Mouse (Mus musculus): ENCODE results near the gene Calr. TPM values are rescaled to one million over a fixed set of nuclear protein-coding genes. Genes with fewer than 3 reads are reported as not detected.

Gene Calr
- polyA plus RNA-seq, 1 experiment from 2014 or later = 747 TPM

- no peak for ATAC-seq (ENCODE audit: insufficient number of reproducible peaks, low FRiP score)
- H3K9ac ChIP-seq = no peak overlapping the region
- no peaks in the 10 kb centered on the region for H3K9me3 ChIP-seq (replicated peaks)
- H3K36me3 ChIP-seq = no peaks in the 10 kb centered on the region
- no peak overlapping the region for H3K4me2 ChIP-seq
- peaks cover 33% of the 10 kb centered on the region for H3K27me3 ChIP-seq (replicated peaks)
- 87% methylated on average over 11 of the region's 11 CpGs for WGBS
- no peak overlapping the region for H3K4me3 ChIP-seq
- no peak overlapping the region for H3K27ac ChIP-seq (ENCODE audit: poor library complexity, severe bottlenecking)
- peaks cover 29% of the 10 kb centered on the region for H3K4me1 ChIP-seq (replicated peaks)
Observed at GRCm38 (mm10) chr8:84814240-84814554, 32.5 kb downstream of the Calr start.

GRCm38 (mm10) chr8:84813830-84814229, 32.9 kb downstream of the Calr start:
- Histone ChIP-seq H3K4me1 (replicated peaks) (peaks cover 33% of the 10 kb centered on the region), H3K9ac (no peak overlapping the region), H3K9me3 (replicated peaks) (no peaks in the 10 kb centered on the region), H3K36me3 (no peaks in the 10 kb centered on the region), H3K4me2 (no peak overlapping the region), H3K27ac (ENCODE audit: poor library complexity, severe bottlenecking) (no peak overlapping the region), H3K27me3 (replicated peaks) (peaks cover 37% of the 10 kb centered on the region), H3K4me3 (no peak overlapping the region)
- ATAC-seq (ENCODE audit: insufficient number of reproducible peaks, low FRiP score) = no peak
- 65% methylated on average over 3 of the region's 3 CpGs for WGBS

DNA sequence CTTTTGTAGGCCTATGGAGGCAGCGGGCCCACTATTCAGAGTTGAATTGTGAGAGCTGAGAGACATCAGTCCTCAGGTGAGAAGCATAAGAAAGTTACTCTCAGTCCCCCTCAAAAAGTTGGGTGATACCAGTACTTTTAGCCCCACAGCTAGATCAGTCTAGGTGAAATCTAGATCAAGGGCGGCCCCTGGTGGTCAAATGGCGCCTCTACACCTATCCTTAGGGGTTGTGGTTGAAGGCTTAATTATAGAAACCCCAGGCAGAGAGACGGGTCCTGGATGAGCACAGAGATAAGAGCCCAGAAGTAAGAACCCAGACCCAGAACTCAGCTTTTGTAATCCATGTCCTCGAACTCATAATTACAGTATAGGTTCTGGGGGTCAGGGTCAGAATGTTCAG, 33.7 kb downstream of the Calr start:
- no peak overlapping the region for H3K4me3 ChIP-seq
- peaks cover 41% of the 10 kb centered on the region for H3K27me3 ChIP-seq (replicated peaks)
- H3K36me3 ChIP-seq = no peaks in the 10 kb centered on the region
- no peak overlapping the region for H3K9ac ChIP-seq
- H3K4me1 ChIP-seq (replicated peaks) = peaks cover 35% of the 10 kb centered on the region
- no peak overlapping the region for H3K27ac ChIP-seq (ENCODE audit: poor library complexity, severe bottlenecking)
- no peaks in the 10 kb centered on the region for H3K9me3 ChIP-seq (replicated peaks)
- no peak overlapping the region for H3K4me2 ChIP-seq
- no peak for ATAC-seq (ENCODE audit: insufficient number of reproducible peaks, low FRiP score)
- 2% methylated on average over 5 of the region's 5 CpGs for WGBS

- ATAC-seq (ENCODE audit: insufficient number of reproducible peaks, low FRiP score) = no peak
- 0 out of 2 replicates have a peak, but pooled peaks cover under 1% of the 10 kb centered on the region for H3K9me3 ChIP-seq (replicated peaks)
- H3K4me1 ChIP-seq (replicated peaks) = peaks cover 35% of the 10 kb centered on the region
- H3K4me2 ChIP-seq = peak overlapping the region; percentile 65
- peaks cover 45% of the 10 kb centered on the region for H3K27me3 ChIP-seq (replicated peaks)
- H3K4me3 ChIP-seq = peak overlapping the region; percentile 37
- no peak overlapping the region for H3K9ac ChIP-seq
- no peak overlapping the region; the same call in 1 of the 2 replicates for H3K27ac ChIP-seq (ENCODE audit: poor library complexity, severe bottlenecking)
- no peaks in the 10 kb centered on the region for H3K36me3 ChIP-seq
- 26% methylated on average over 10 of the region's 10 CpGs for WGBS
Observed at GRCm38 (mm10) chr8:84811303-84811702, 35.4 kb downstream of the Calr start.

GRCm38 (mm10) chr8:84810896-84811295, 35.8 kb downstream of the Calr start:
- Histone ChIP-seq H3K36me3 (0 out of 2 replicates have a peak, but pooled peaks cover 4% of the 10 kb centered on the region), H3K27ac (ENCODE audit: poor library complexity, severe bottlenecking) (no peak overlapping the region), H3K27me3 (replicated peaks) (peaks cover 49% of the 10 kb centered on the region), H3K4me1 (replicated peaks) (peaks cover 35% of the 10 kb centered on the region), H3K4me3 (peak overlapping the region; percentile 37), H3K4me2 (peak overlapping the region; percentile 65), H3K9ac (no peak overlapping the region), H3K9me3 (replicated peaks) (0 out of 2 replicates have a peak, but pooled peaks cover 4% of the 10 kb centered on the region)
- peak; percentile 85 for ATAC-seq (ENCODE audit: insufficient number of reproducible peaks, low FRiP score)
- WGBS = 1% methylated on average over 32 of the region's 32 CpGs

DNA sequence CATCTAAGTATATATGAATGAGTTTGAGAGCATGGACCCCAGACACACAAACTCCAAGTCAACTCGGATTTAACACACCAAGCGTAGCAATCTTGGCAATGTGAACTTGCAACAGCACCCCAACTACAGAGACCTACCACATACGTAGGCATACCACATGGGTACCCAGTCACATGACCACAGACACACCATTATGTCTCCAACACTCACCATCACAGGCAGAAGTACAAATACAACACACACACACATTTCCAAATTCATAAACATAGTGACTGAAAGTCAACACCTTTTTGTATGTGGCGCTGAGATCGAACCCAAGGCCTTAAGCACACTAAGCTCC, 36.8 kb downstream of the Calr start:
- Histone ChIP-seq H3K4me1 (replicated peaks) (peaks cover 29% of the 10 kb centered on the region), H3K27ac (ENCODE audit: poor library complexity, severe bottlenecking) (no peak overlapping the region), H3K4me3 (no peak overlapping the region), H3K4me2 (no peak overlapping the region), H3K27me3 (replicated peaks) (peaks cover 57% of the 10 kb centered on the region), H3K36me3 (0 out of 2 replicates have a peak, but pooled peaks cover 4% of the 10 kb centered on the region), H3K9ac (no peak overlapping the region), H3K9me3 (replicated peaks) (0 out of 2 replicates have a peak, but pooled peaks cover 6% of the 10 kb centered on the region)
- 72% methylated on average over 5 of the region's 5 CpGs for WGBS
- no peak for ATAC-seq (ENCODE audit: insufficient number of reproducible peaks, low FRiP score)

DNA sequence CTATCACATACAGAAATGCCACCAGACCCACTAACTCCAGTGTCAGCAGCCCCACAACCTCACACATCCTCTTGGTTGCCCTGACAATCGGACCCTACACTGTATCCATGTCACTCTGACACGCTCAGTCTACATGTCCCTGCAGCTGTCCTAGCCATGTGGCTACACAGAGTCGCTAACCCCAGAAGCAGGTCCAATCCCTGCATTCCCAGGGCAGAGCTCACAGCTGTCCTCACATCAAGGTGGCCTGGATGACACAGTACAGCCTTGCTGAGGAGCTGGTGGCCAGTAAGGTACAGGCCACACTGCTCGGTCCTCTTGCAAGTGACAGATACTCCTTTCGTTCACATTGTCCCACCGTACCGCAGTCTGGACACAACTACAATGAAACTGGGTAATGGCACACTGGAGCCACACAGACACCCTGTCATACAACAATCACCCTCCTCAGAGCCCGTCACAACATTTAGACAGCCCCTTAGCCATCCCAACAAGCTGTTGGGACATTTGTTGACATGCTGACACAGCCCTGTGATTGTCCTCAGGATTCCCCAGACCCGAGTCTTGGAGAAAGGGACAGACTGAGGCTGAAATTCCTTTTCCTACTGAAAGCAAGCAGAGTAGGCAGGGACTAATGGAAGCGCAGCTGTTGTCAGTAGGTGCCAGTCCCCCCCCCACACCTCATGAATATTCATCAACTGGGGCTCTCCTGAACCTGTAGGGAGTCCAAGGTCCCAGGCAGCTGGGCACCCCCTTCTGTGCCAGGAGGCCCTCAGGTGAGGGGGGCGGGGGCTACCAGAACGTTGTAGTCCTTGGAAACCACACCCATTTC, 37.4 kb downstream of the Calr start:
- Histone ChIP-seq H3K27ac (ENCODE audit: poor library complexity, severe bottlenecking) (no peak overlapping the region), H3K27me3 (replicated peaks) (peaks cover 58% of the 10 kb centered on the region), H3K36me3 (0 out of 2 replicates have a peak, but pooled peaks cover 4% of the 10 kb centered on the region), H3K9ac (peak overlapping the region; percentile 3; the same call in 1 of the 2 replicates), H3K4me1 (replicated peaks) (peaks cover 23% of the 10 kb centered on the region), H3K4me2 (no peak overlapping the region), H3K9me3 (replicated peaks) (0 out of 2 replicates have a peak, but pooled peaks cover 6% of the 10 kb centered on the region), H3K4me3 (no peak overlapping the region)
- WGBS = 53% methylated on average over 12 of the region's 12 CpGs
- ATAC-seq (ENCODE audit: insufficient number of reproducible peaks, low FRiP score) = no peak

GRCm38 (mm10) chr8:84806031-84806430, 40.7 kb downstream of the Calr start:
- ATAC-seq (ENCODE audit: insufficient number of reproducible peaks, low FRiP score) = no peak
- peaks cover 17% of the 10 kb centered on the region for H3K4me1 ChIP-seq (replicated peaks)
- H3K27me3 ChIP-seq (replicated peaks) = peaks cover 66% of the 10 kb centered on the region
- H3K9ac ChIP-seq = no peak overlapping the region
- H3K27ac ChIP-seq (ENCODE audit: poor library complexity, severe bottlenecking) = no peak overlapping the region
- H3K4me3 ChIP-seq = no peak overlapping the region
- 94% methylated on average over 5 of the region's 5 CpGs for WGBS
- H3K36me3 ChIP-seq = 0 out of 2 replicates have a peak, but pooled peaks cover 4% of the 10 kb centered on the region
- no peak overlapping the region for H3K4me2 ChIP-seq
- H3K9me3 ChIP-seq (replicated peaks) = 0 out of 2 replicates have a peak, but pooled peaks cover 6% of the 10 kb centered on the region

DNA sequence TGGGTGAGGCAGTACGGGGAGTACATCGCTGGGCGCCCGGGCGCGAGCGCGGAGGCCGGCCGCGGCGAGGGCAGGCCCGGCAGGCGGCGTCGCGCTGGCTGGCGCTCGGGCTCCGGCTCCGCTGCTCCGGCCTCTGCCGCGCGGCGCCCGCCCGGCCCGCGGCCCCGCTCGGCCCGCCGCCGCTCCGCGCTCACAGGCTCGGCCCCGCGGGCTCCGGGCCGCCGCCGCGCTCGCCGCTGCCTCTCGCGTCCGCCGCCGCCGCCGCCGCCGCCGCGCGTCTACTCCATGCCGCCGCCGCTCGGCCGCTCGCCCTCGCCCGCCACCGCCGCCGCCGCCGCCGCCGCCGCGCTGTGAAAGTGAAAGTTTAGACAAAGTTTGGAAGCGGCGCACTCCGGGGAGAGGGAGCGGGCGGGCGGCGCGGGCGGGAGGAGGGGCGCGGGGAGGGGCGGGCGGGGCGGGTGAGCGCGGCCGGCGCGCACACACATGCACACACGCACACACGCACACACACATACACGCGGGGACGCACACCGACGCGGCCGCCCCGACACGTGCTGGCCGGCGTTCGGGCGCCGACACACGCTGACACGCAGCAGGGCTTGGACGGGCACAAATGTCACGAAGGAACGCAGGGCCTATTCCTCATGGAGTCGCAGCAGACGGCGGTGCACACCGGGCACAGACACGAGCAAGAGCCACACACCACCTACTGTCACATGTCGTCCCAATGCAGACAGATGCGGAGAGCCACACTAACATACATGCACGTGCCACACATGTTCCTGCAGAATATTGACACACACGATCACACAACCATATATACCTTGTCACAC, 46.5 kb downstream of the Calr start, which contains the start of gene Nfix:
Gene Nfix, minus strand, starts transcription at position 346 of the 833 bp plus-strand sequence.
- H3K36me3 ChIP-seq = peaks cover 4% of the 10 kb centered on the region; the same call in 1 of the 2 replicates
- WGBS = 20% methylated on average over 110 of the region's 125 CpGs
- H3K9ac ChIP-seq = peak within 1 kb of the TSS; percentile 91
- no peaks in the 10 kb centered on the region for H3K9me3 ChIP-seq (replicated peaks)
- H3K4me1 ChIP-seq (replicated peaks) = peaks cover 13% of the 10 kb centered on the region
- H3K27ac ChIP-seq (ENCODE audit: poor library complexity, severe bottlenecking) = peak within 1 kb of the TSS; percentile 57
- H3K4me3 ChIP-seq = peak within 1 kb of the TSS; percentile 90
- H3K27me3 ChIP-seq (replicated peaks) = peaks cover 87% of the 10 kb centered on the region
- peak; percentile 49 for ATAC-seq (ENCODE audit: insufficient number of reproducible peaks, low FRiP score)
- H3K4me2 ChIP-seq = peak within 1 kb of the TSS; percentile 96

GRCm38 (mm10) chr8:84799136-84799931, 47.4 kb downstream of the Calr start:
- Histone ChIP-seq H3K9me3 (replicated peaks) (no peaks in the 10 kb centered on the region), H3K27ac (ENCODE audit: poor library complexity, severe bottlenecking) (peak overlapping the region; percentile 57), H3K27me3 (replicated peaks) (peaks cover 87% of the 10 kb centered on the region), H3K4me3 (peak overlapping the region; percentile 90), H3K4me1 (replicated peaks) (peaks cover 20% of the 10 kb centered on the region), H3K36me3 (peaks cover 4% of the 10 kb centered on the region; the same call in 1 of the 2 replicates), H3K4me2 (peak overlapping the region; percentile 96), H3K9ac (peak overlapping the region; percentile 91)
- 4% methylated on average over 108 of the region's 108 CpGs for WGBS
- ATAC-seq (ENCODE audit: insufficient number of reproducible peaks, low FRiP score) = peak; percentile 26
